Mouse (Mus musculus) MEL (cell line): ENCODE measurements around the gene Pitx3. TPM values are rescaled to one million over a fixed set of nuclear protein-coding genes. Genes with fewer than 3 reads are reported as not detected.

ENCODE experiments used
- DNase-seq: peaks from one replicate; pipeline ENCODE4 v3.0.0; 2011; ENCODE audit warnings: low read depth, low spot score
- H3K27ac ChIP-seq: 2 replicates; pipeline ENCODE4 v1.5.1; 2012; ENCODE audit warnings: low read depth, mild to moderate bottlenecking, control low read depth, low read length, moderate library complexity; ENCODE audit not compliant: control insufficient read depth
- H3K27me3 ChIP-seq, 2 experiments: fragments of 150-350 bp in 1 of 2; sonication (generic) in 1 of 2; 2 replicates each; pipeline ENCODE4 v1.6.1; 2012; ENCODE audit warnings: low read length in 2 of 2, mild to moderate bottlenecking in 2 of 2, improper control_type of control experiment in 1 of 2, moderate library complexity in 1 of 2; ENCODE audit not compliant: insufficient read depth in 2 of 2, control insufficient read depth in 1 of 2
- H3K36me3 ChIP-seq, 2 experiments: 2 replicates each; pipeline ENCODE4 v1.6.1; 2012 to 2014; ENCODE audit warnings: low read length in 2 of 2, improper control_type of control experiment in 1 of 2, inconsistent platforms in 1 of 2, mild to moderate bottlenecking in 1 of 2; ENCODE audit not compliant: insufficient read depth in 2 of 2, control insufficient read depth in 1 of 2
- H3K4me1 ChIP-seq, 2 experiments: fragments of 150-350 bp in 1 of 2; sonication (generic) in 1 of 2; 2 replicates each; pipeline ENCODE4 v1.6.1; 2012; ENCODE audit warnings: low read length in 2 of 2, improper control_type of control experiment in 1 of 2, mild to moderate bottlenecking in 1 of 2; ENCODE audit not compliant: insufficient read depth in 2 of 2, control insufficient read depth in 1 of 2
- H3K4me3 ChIP-seq, 2 experiments: fragments of 150-350 bp in 1 of 2; sonication (generic) in 1 of 2; 2 replicates each; pipeline ENCODE4 v1.5.1; 2012; ENCODE audit warnings: low read depth in 2 of 2, low read length in 2 of 2, mild to moderate bottlenecking in 2 of 2, moderate library complexity in 2 of 2, control low read depth in 1 of 2, improper control_type of control experiment in 1 of 2; ENCODE audit not compliant: control insufficient read depth in 1 of 2, insufficient read depth in 1 of 2
- H3K79me2 ChIP-seq: 2 replicates; pipeline ENCODE4 v1.6.1; 2012; ENCODE audit warnings: mild to moderate bottlenecking, low read length, moderate library complexity; ENCODE audit not compliant: control insufficient read depth, poor library complexity, insufficient read depth
- H3K9ac ChIP-seq: 2 replicates; pipeline ENCODE4 v1.6.1; 2012; ENCODE audit warnings: low read depth, mild to moderate bottlenecking, control low read depth, low read length, moderate library complexity; ENCODE audit not compliant: control insufficient read depth, poor library complexity, severe bottlenecking
- H3K9me3 ChIP-seq: fragments of 150-350 bp; sonication (generic); replicated peaks from 2 replicates; pipeline ENCODE4 v1.6.1; 2012; ENCODE audit warnings: mild to moderate bottlenecking, low read length, improper control_type of control experiment, moderate library complexity; ENCODE audit not compliant: insufficient read depth
- CHD2 ChIP-seq: IDR thresholded peaks from 2 replicates; pipeline ENCODE4 v1.6.1; 2011; ENCODE audit warnings: low read length, improper control_type of control experiment
- E2F4 ChIP-seq: IDR thresholded peaks from 2 replicates; pipeline ENCODE4 v1.6.1; 2011; ENCODE audit warnings: low read depth, low read length, improper control_type of control experiment, borderline replicate concordance
- ELF1 ChIP-seq: IDR thresholded peaks from 2 replicates; pipeline ENCODE4 v1.6.1; 2014; ENCODE audit warnings: low read depth, mild to moderate bottlenecking, inconsistent platforms, low read length, improper control_type of control experiment, moderate library complexity
- GABPA ChIP-seq: IDR thresholded peaks from 2 replicates; pipeline ENCODE4 v1.6.1; 2012; ENCODE audit warnings: low read depth, mild to moderate bottlenecking, inconsistent platforms, low read length, improper control_type of control experiment, moderate library complexity
- GATA1 ChIP-seq: IDR thresholded peaks from 2 replicates; pipeline ENCODE4 v1.6.1; 2011; ENCODE audit warnings: low read depth, low read length, improper control_type of control experiment
- HCFC1 ChIP-seq: IDR thresholded peaks from 2 replicates; pipeline ENCODE4 v1.6.1; 2012; ENCODE audit warnings: low read depth, mild to moderate bottlenecking, inconsistent platforms, low read length, improper control_type of control experiment, moderate library complexity
- JUND ChIP-seq: IDR thresholded peaks from 2 replicates; pipeline ENCODE4 v1.6.1; 2011; ENCODE audit warnings: low read depth, mild to moderate bottlenecking, improper control_type of control experiment, low read length
- KAT2A ChIP-seq: conservative IDR thresholded peaks from 2 replicates; pipeline ENCODE4 v1.6.1; 2012; ENCODE audit warnings: low read depth, low read length, improper control_type of control experiment, inconsistent platforms
- MAFK ChIP-seq: IDR thresholded peaks from 2 replicates; pipeline ENCODE4 v1.6.1; 2011; ENCODE audit warnings: low read depth, mild to moderate bottlenecking, low read length, improper control_type of control experiment, borderline replicate concordance
- MAX ChIP-seq: IDR thresholded peaks from 2 replicates; pipeline ENCODE4 v1.6.1; 2011; ENCODE audit warnings: low read length, improper control_type of control experiment
- MAZ ChIP-seq: IDR thresholded peaks from 2 replicates; pipeline ENCODE4 v1.6.1; 2012; ENCODE audit warnings: low read depth, mild to moderate bottlenecking, inconsistent platforms, low read length, improper control_type of control experiment
- MXI1 ChIP-seq: IDR thresholded peaks from 2 replicates; pipeline ENCODE4 v1.6.1; 2011; ENCODE audit warnings: mild to moderate bottlenecking, low read depth, low read length, improper control_type of control experiment
- MYB ChIP-seq: IDR thresholded peaks from 2 replicates; pipeline ENCODE4 v1.6.1; 2011; ENCODE audit warnings: mild to moderate bottlenecking, low read depth, low read length, improper control_type of control experiment
- NELFE ChIP-seq: IDR thresholded peaks from 2 replicates; pipeline ENCODE4 v1.6.1; 2011; ENCODE audit warnings: low read depth, low read length, improper control_type of control experiment
- NRF1 ChIP-seq: IDR thresholded peaks from 2 replicates; pipeline ENCODE4 v1.6.1; 2014; ENCODE audit warnings: low read depth, mild to moderate bottlenecking, inconsistent platforms, low read length, improper control_type of control experiment, moderate library complexity; ENCODE audit not compliant: poor library complexity, insufficient read depth, severe bottlenecking
- POLR2A ChIP-seq, 2 experiments: IDR thresholded peaks; 2 replicates each; pipeline ENCODE4 v1.6.1; 2011 to 2012; ENCODE audit warnings: low read length in 2 of 2, mild to moderate bottlenecking in 2 of 2, control low read depth in 1 of 2, improper control_type of control experiment in 1 of 2, low read depth in 1 of 2, moderate library complexity in 1 of 2; ENCODE audit not compliant: control insufficient read depth in 1 of 2, insufficient read depth in 1 of 2, poor library complexity in 1 of 2
- POLR2AphosphoS2 ChIP-seq: IDR thresholded peaks from 2 replicates; pipeline ENCODE4 v1.6.1; 2011; ENCODE audit warnings: low read length, improper control_type of control experiment
- SIN3A ChIP-seq: IDR thresholded peaks from 2 replicates; pipeline ENCODE4 v1.6.1; 2012; ENCODE audit warnings: low read length, improper control_type of control experiment, inconsistent platforms
- TBP ChIP-seq: IDR thresholded peaks from 2 replicates; pipeline ENCODE4 v1.8.0; 2011; ENCODE audit warnings: low read depth, low read length, improper control_type of control experiment
- TCF12 ChIP-seq: IDR thresholded peaks from 2 replicates; pipeline ENCODE4 v1.6.1; 2014; ENCODE audit warnings: low read depth, mild to moderate bottlenecking, inconsistent platforms, low read length, improper control_type of control experiment, moderate library complexity
- UBTF ChIP-seq: IDR thresholded peaks from 2 replicates; pipeline ENCODE4 v1.6.1; 2012; ENCODE audit warnings: low read depth, mild to moderate bottlenecking, inconsistent platforms, low read length, improper control_type of control experiment, moderate library complexity, borderline replicate concordance; ENCODE audit not compliant: insufficient read depth
- ZMIZ1 ChIP-seq: IDR thresholded peaks from 2 replicates; pipeline ENCODE4 v1.6.1; 2012; ENCODE audit warnings: low read depth, mild to moderate bottlenecking, inconsistent platforms, low read length, improper control_type of control experiment, moderate library complexity
- polyA plus RNA-seq, 2 experiments: library from polyadenylated mRNA; stranded (reverse) in 1 of 2; unstranded in 1 of 2; fragments of >175 nt in 1 of 2; fragments of >200 nt in 1 of 2; gene quantifications; 2 replicates each; pipeline versions ENCODE4 v1.2.1 to v1.2.4; 2012; ENCODE audit warnings: low replicate concordance in 2 of 2, low read depth in 1 of 2; ENCODE audit not compliant: insufficient read length in 2 of 2, insufficient read depth in 1 of 2, missing spikeins in 1 of 2
- total RNA-seq: library from RNA; depleted of rRNA; stranded (reverse); fragments of 300-350 nt; gene quantifications from 2 replicates; pipeline ENCODE4 v1.2.3, GENCODE M21; 2012

The Pitx3 gene
- total and polyA plus RNA-seq, 3 experiments: 0.08 to 0.28 TPM; not detected in 1

DNA sequence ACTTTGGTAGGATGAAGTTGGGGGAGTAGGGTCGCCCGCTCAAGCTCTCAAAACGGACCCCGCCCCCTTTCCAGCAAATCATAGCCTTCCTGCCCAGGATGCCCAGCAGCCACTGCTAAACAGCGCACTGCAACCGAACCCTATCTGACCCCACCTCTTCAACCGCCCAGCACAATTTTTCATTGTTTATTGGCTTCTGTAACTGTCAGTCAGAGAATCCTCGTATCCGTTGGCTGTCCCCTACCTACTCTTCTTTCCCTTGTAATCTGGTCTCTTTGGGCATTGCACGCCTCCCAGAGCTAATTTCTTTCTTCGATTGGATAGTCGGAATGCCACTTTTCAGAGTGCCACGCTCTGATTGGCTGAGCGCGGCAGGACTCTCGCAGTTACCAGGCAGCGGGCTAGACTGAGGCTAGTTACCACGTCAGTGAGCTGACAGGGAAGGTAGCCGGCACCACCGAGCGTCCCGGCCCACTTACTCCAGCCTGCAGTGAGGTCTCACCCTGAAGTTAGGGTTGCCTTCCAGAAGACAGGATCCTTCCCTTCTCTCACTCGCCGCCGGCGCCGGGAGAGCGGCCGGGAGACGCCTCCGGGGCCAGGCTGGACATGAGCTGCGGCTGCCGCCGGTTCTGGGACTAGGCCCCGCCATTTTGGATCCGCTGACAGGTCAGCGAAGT, 4.1 kb upstream of the Pitx3 start, which contains the start of gene Gbf1:
Gbf1 (plus strand) TSS at position 383 of the 677 bp plus-strand sequence.
- no peaks in the 10 kb centered on the region for H3K9me3 ChIP-seq
- peaks cover 27% of the 10 kb centered on the region for H3K79me2 ChIP-seq
- TF ChIP-seq SIN3A: peak; percentile 96
- TF ChIP-seq KAT2A: peak; percentile 83
- TF ChIP-seq E2F4: no peak
- peak; percentile 88 for TF ChIP-seq NELFE
- TF ChIP-seq GABPA: no peak
- peak; percentile 83 for TF ChIP-seq TBP
- TF ChIP-seq JUND: peak; percentile 65; the same call in 1 of the 2 replicates
- TF ChIP-seq MAFK: no peak
- TF ChIP-seq POLR2AphosphoS2: peak; percentile 74; the same call in 1 of the 2 replicates
- TF ChIP-seq GATA1: peak; percentile 78
- peak; percentile 80 for TF ChIP-seq MYB
- peak; percentile 71 to 91 for TF ChIP-seq POLR2A (IDR thresholded peaks at IDR 0.05; ENCODE audit: control insufficient read depth in 1 of 2, insufficient read depth in 1 of 2, low read depth in 1 of 2, low read length in 2 of 2, poor library complexity in 1 of 2)
- peak; percentile 95 for TF ChIP-seq CHD2
- TF ChIP-seq TCF12: peak; percentile 62; the same call in 1 of the 2 replicates
- peak; percentile 88 for TF ChIP-seq MXI1
- TF ChIP-seq NRF1: peak; percentile 40; the same call in 1 of the 2 replicates
- TF ChIP-seq ZMIZ1: peak; percentile 76
- peak; percentile 61; the same call in 1 of the 2 replicates for TF ChIP-seq MAZ
- TF ChIP-seq UBTF: no peak
- TF ChIP-seq HCFC1: peak; percentile 90
- no peak; the same call in 1 of the 2 replicates for TF ChIP-seq MAX
- peak; percentile 52 for TF ChIP-seq ELF1
- TF ChIP-seq, all 39 proteins: peak for 17
- peak within 1 kb of the TSS; percentile 35 for H3K27ac ChIP-seq
- H3K4me1 ChIP-seq: peaks cover 3 to 15% of the 10 kb centered on the region in 2 experiments
- peak; percentile 100 for DNase-seq
- peak within 1 kb of the TSS; percentile 82 for H3K9ac ChIP-seq
- peaks cover 0 to 5% of the 10 kb centered on the region in 2 experiments; a peak in 3 of 4 replicates for H3K27me3 ChIP-seq
- H3K4me3 ChIP-seq: peak within 1 kb of the TSS; percentile 83 to 89
- H3K36me3 ChIP-seq: peaks cover 0 to 13% of the 10 kb centered on the region in 2 experiments; a peak in 2 of 4 replicates
